Mouse (Mus musculus): ENCODE measurements around the gene Sulf2. TPM values are rescaled to one million over a fixed set of nuclear protein-coding genes. Genes with fewer than 3 reads are reported as not detected.
A peak's percentile ranks its signal among the peaks of the same experiment; 100 is the strongest.
"Not testable (repeated sequence)": the region's sequence is repeated elsewhere in the genome, so short reads cannot be mapped to it uniquely, and the experiment has no call there.

The Sulf2 gene
- 100 to 1,000 TPM; 104 to 114 TPM for total RNA-seq (2021)

GRCm38 (mm10) chr2:166155454-166155815 is at the start of gene Sulf2:
Gene Sulf2 (minus strand): TSS chr2:166155663.
- peak; percentile 69 to 91 for DNase-seq (ENCODE audit: low spot score in 2 of 2)
- intact Hi-C loops (cut with DNase I), result loop anchor here (1.0 to 5.0 kb wide), 6 partner anchors 92 to 409 kb away; no protein-coding TSS in a partner anchor

GRCm38 (mm10) chr2:166204174-166204573 is 48.7 kb upstream of the Sulf2 start:
- DNase-seq (ENCODE audit: low spot score in 2 of 2), result no peak
- intact Hi-C loops (cut with DNase I), result no loop called here

- intact Hi-C loops (cut with DNase I), result no loop called here
These were observed 48.2 kb upstream of the Sulf2 start for GRCm38 (mm10) chr2:166203647-166204046.

GRCm38 (mm10) chr2:166197964-166198363 is 42.5 kb upstream of the Sulf2 start:
- intact Hi-C loops (cut with DNase I), result no loop called here
- DNase-seq (ENCODE audit: low spot score in 2 of 2), result no peak

More at GRCm38 (mm10) chr2:166203647-166204046, 48.2 kb upstream of the Sulf2 start:
- DNase-seq (ENCODE audit: low spot score in 2 of 2), result no peak

- DNase-seq (ENCODE audit: low spot score in 2 of 2), result no peak
- intact Hi-C loops (cut with DNase I), result no loop called here
These were observed 41.6 kb upstream of the Sulf2 start for GRCm38 (mm10) chr2:166197064-166197463.

GRCm38 (mm10) chr2:166196080-166196786 is 40.8 kb upstream of the Sulf2 start:
- no peak for DNase-seq (ENCODE audit: low spot score in 2 of 2)
- intact Hi-C loops (cut with DNase I), result loop anchor here (1.0 kb wide), 1 partner anchor 318 kb away; no protein-coding TSS in a partner anchor

GRCm38 (mm10) chr2:166195041-166195440 is 39.6 kb upstream of the Sulf2 start:
- intact Hi-C loops (cut with DNase I), result no loop called here
- no peak for DNase-seq (ENCODE audit: low spot score in 2 of 2)

GRCm38 (mm10) chr2:166194112-166194758 is 38.8 kb upstream of the Sulf2 start:
- DNase-seq (ENCODE audit: low spot score in 2 of 2), result no peak
- intact Hi-C loops (cut with DNase I), result no loop called here

- DNase-seq (ENCODE audit: low spot score in 2 of 2), result no peak
- intact Hi-C loops (cut with DNase I), result no loop called here
These were observed 38.0 kb upstream of the Sulf2 start for GRCm38 (mm10) chr2:166193509-166193908.

GRCm38 (mm10) chr2:166190816-166191215 is 35.4 kb upstream of the Sulf2 start:
- intact Hi-C loops (cut with DNase I), result no loop called here
- no peak for DNase-seq (ENCODE audit: low spot score in 2 of 2)

- no peak for DNase-seq (ENCODE audit: low spot score in 2 of 2)
- intact Hi-C loops (cut with DNase I), result no loop called here
These were observed 33.7 kb upstream of the Sulf2 start for GRCm38 (mm10) chr2:166189191-166189590.

- DNase-seq (ENCODE audit: low spot score in 2 of 2); intact Hi-C loops (cut with DNase I): not testable (repeated sequence)
These were observed 32.5 kb upstream of the Sulf2 start for GRCm38 (mm10) chr2:166187874-166188453.

- intact Hi-C loops (cut with DNase I); DNase-seq (ENCODE audit: low spot score in 2 of 2): not testable (repeated sequence)
These were observed 31.9 kb upstream of the Sulf2 start for GRCm38 (mm10) chr2:166187319-166187718.

GRCm38 (mm10) chr2:166186244-166186948 is 30.9 kb upstream of the Sulf2 start:
- intact Hi-C loops (cut with DNase I), result no loop called here
- DNase-seq (ENCODE audit: low spot score in 2 of 2), result no peak

GRCm38 (mm10) chr2:166185768-166186167 is 30.3 kb upstream of the Sulf2 start:
- intact Hi-C loops (cut with DNase I), result no loop called here
- DNase-seq (ENCODE audit: low spot score in 2 of 2), result no peak

- DNase-seq (ENCODE audit: low spot score in 2 of 2), result no peak
- intact Hi-C loops (cut with DNase I), result no loop called here
These were observed 29.0 kb upstream of the Sulf2 start for GRCm38 (mm10) chr2:166184417-166184816.

GRCm38 (mm10) chr2:166182009-166182685 is 26.7 kb upstream of the Sulf2 start:
- intact Hi-C loops (cut with DNase I), result no loop called here
- DNase-seq (ENCODE audit: low spot score in 2 of 2), result no peak

GRCm38 (mm10) chr2:166180744-166181508 is 25.5 kb upstream of the Sulf2 start:
- peak; percentile 31 to 49 for DNase-seq (ENCODE audit: low spot score in 2 of 2)

GRCm38 (mm10) chr2:166180136-166180649 is 24.7 kb upstream of the Sulf2 start:
- intact Hi-C loops (cut with DNase I), result no loop called here
- no peak for DNase-seq (ENCODE audit: low spot score in 2 of 2)

More at GRCm38 (mm10) chr2:166180744-166181508, 25.5 kb upstream of the Sulf2 start:
- intact Hi-C loops (cut with DNase I), result no loop called here

Data from left cerebral cortex, postnatal 25 days (tissue).